Mouse (Mus musculus): ENCODE measurements around the gene Hao2. TPM values are rescaled to one million over a fixed set of nuclear protein-coding genes. Genes with fewer than 3 reads are reported as not detected.

The Hao2 gene
- total RNA-seq, 2 experiments from 2014 or later: not detected

- no peak for DNase-seq (ENCODE audit: low spot score in 2 of 2)
- intact Hi-C loops (cut with DNase I): no loop called here
Measured at GRCm38 (mm10) chr3:98868219-98868618, 24.8 kb downstream of the Hao2 start.

GRCm38 (mm10) chr3:98862800-98863199 is 30.2 kb downstream of the Hao2 start:
- intact Hi-C loops (cut with DNase I): no loop called here
- no peak for DNase-seq (ENCODE audit: low spot score in 2 of 2)

- DNase-seq (ENCODE audit: low spot score in 2 of 2): no peak
- intact Hi-C loops (cut with DNase I): no loop called here
Measured at GRCm38 (mm10) chr3:98859576-98859975, 33.5 kb downstream of the Hao2 start, which contains the start of gene Hsd3b1. Hsd3b1 (minus strand) TSS chr3:98859794.

GRCm38 (mm10) chr3:98858051-98858450 is 35.0 kb downstream of the Hao2 start:
- no peak for DNase-seq (ENCODE audit: low spot score in 2 of 2)
- intact Hi-C loops (cut with DNase I): no loop called here

GRCm38 (mm10) chr3:98856892-98857291 is 36.1 kb downstream of the Hao2 start:
- intact Hi-C loops (cut with DNase I): no loop called here
- DNase-seq (ENCODE audit: low spot score in 2 of 2): no peak

GRCm38 (mm10) chr3:98855160-98855559 is 37.9 kb downstream of the Hao2 start:
- no peak for DNase-seq (ENCODE audit: low spot score in 2 of 2)
- intact Hi-C loops (cut with DNase I): no loop called here

- no peak for DNase-seq (ENCODE audit: low spot score in 2 of 2)
- intact Hi-C loops (cut with DNase I): no loop called here
Measured at GRCm38 (mm10) chr3:98853685-98854084, 39.4 kb downstream of the Hao2 start.

- intact Hi-C loops (cut with DNase I): no loop called here
- no peak for DNase-seq (ENCODE audit: low spot score in 2 of 2)
Measured at GRCm38 (mm10) chr3:98853051-98853450, 40.0 kb downstream of the Hao2 start.

GRCm38 (mm10) chr3:98852631-98853030 is 40.4 kb downstream of the Hao2 start:
- no peak for DNase-seq (ENCODE audit: low spot score in 2 of 2)
- intact Hi-C loops (cut with DNase I): no loop called here

- intact Hi-C loops (cut with DNase I): no loop called here
- no peak for DNase-seq (ENCODE audit: low spot score in 2 of 2)
Measured at GRCm38 (mm10) chr3:98851853-98852252, 41.2 kb downstream of the Hao2 start.

- intact Hi-C loops (cut with DNase I): no loop called here
- DNase-seq (ENCODE audit: low spot score in 2 of 2): no peak
Measured at GRCm38 (mm10) chr3:98850262-98850661, 42.8 kb downstream of the Hao2 start.

- intact Hi-C loops (cut with DNase I): no loop called here
- no peak for DNase-seq (ENCODE audit: low spot score in 2 of 2)
Measured at GRCm38 (mm10) chr3:98848898-98849297, 44.1 kb downstream of the Hao2 start.

Other genes starting within 250 kb of the Hao2 start
- not detected for gene Hsd3b2, start 168.7 kb downstream of the Hao2 start, total RNA-seq (2021)
- gene Hsd3b3, start 130.1 kb downstream of the Hao2 start, total RNA-seq (2021): not detected
- not detected for gene Hsd3b6, start 78.8 kb downstream of the Hao2 start, total RNA-seq (2021)
- not detected for gene Hsd3b1, start 33.4 kb downstream of the Hao2 start, total RNA-seq (2021)
- 1 to 10 TPM; 7.6 to 8.5 TPM for gene Wars2, start 247.8 kb upstream of the Hao2 start, total RNA-seq (2021)

Data from left cerebral cortex, postnatal 14 days (tissue).